Mouse (Mus musculus): ENCODE data around the gene 6330409D20Rik. TPM values are rescaled to one million over a fixed set of nuclear protein-coding genes. Genes with fewer than 3 reads are reported as not detected.

6330409D20Rik gene
- total RNA-seq, 1 experiment from 2014 or later = not detected

DNA sequence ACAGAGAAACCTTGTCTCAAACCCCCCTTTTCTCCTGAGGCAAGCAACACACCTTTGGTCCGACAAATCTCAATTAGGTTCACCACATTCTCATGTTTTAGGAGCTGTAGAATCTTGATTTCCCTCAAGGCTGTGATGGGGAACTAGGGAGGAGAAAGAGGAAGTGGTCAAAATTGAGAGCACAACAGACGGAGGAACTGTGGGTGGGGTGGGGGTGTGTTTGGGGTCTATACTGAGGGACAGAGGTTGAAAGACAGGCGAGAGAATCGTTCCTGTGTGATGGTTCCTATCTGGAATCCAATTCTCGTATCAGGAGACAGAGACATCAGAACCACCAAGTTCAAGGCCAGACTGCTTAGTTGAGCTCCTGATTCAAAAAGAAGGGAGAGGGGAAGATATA is 30.4 kb downstream of the 6330409D20Rik start:
- no peak for ATAC-seq (ENCODE audit: extremely low read depth, insufficient number of reproducible peaks, low FRiP score, poor library complexity, severe bottlenecking)

DNA sequence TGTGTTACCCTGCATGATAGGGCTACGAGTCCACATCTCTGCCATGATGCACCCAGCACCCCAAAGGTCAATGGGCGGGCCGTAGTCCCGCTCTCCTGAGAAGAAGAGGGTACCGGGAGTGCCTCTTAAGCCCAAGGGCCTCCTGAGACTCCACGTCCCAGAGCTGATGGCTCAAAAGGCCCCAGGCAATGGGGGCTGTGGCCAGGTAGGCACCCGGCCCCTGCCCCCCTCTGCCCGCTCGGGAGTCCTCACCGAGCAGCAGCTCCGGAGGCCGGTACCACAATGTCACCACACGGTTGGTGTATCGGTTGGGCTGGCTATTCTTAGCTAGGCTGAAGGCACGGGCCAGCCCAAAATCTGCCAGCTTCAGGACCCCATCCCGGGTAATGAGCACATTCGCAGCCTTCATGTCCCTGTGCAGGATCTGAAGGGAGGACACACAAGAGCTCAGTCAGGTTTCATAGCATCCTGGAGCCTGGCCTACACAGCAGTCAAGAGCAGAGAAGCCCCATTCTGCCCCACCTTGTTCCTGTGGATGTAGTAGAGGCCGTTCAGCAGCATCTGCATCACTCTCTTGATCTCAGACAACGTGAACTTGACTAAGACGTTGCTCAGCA is 31.2 kb downstream of the 6330409D20Rik start:
- no peak for ATAC-seq (ENCODE audit: extremely low read depth, insufficient number of reproducible peaks, low FRiP score, poor library complexity, severe bottlenecking)

DNA sequence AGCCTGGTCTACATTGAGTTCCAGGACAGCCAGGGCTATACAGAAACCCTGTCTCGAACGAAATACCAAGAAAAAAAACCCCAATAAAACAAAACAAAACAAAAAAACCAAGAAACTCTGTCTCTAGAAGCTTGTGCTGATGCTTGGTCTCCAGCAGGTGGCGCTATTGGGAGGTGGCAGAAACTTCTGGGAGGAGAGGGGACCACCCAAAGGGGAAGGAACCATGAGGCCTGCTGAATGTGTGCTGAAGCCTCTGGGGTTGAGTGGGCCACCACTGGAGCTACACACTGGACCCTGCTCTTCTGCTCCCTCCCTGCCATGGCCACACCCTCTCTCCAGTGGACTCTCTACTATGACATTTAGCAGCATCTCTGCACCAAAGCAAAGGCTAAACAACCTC is 32.2 kb downstream of the 6330409D20Rik start:
- ATAC-seq (ENCODE audit: extremely low read depth, insufficient number of reproducible peaks, low FRiP score, poor library complexity, severe bottlenecking) = no peak

DNA sequence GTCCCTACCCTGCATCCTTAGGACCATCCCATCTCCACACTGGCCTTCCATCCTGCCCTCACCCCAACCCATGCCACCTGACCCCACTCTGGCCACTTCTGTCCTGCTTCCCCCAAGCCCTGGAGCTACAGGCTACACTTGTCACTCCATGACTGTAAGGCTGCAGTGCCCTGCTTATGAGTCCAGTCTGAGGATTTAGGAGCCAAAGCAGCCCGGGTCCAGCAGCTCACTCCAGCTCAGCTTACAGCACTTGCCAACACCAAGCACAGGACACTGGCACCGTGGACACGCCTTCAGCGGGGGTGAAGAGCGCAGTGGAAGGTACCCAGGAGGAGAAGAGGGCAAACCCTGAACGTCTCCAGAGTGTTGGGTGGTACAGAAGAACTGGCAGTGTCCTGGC is 33.8 kb downstream of the 6330409D20Rik start:
- ATAC-seq (ENCODE audit: extremely low read depth, insufficient number of reproducible peaks, low FRiP score, poor library complexity, severe bottlenecking) = no peak

DNA sequence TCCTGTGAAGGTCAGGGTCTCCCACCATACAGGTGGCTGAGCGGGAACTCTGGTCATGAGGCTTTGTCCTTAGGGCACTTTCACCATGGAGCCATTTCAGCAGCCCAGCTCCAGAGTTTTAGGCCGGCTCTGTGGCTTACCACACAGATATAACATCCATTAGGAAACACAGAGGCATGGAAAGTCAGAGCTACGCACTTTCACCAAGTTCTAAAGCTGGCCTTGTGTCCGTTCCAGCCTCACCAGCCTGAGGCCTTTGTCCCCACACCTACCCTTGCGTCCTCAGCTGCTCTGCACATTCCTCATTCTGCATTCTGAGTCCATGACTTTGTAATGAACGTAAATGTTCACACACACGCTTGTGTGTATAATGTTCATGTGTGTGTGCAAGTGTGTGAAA is 35.8 kb downstream of the 6330409D20Rik start:
- ATAC-seq (ENCODE audit: extremely low read depth, insufficient number of reproducible peaks, low FRiP score, poor library complexity, severe bottlenecking) = no peak

DNA sequence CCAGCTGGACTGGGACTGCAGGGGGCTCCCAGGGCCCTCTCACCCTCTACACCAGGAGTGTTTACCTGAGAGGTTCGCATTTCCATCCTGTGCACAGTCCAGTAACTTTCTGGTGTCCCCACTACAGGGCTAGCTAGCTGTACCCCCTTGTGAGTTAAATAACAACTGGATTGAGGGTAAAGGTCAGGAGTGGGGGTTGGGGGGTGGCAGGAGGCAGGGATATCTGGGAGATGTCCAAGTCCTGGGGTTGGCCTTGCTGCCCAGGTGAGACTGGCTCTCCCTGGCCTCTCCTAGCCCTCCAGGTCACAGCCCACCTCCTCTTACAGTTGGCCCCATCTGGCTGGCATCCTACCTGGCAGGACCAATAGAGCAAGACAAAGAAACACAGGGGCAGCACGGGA is 36.8 kb downstream of the 6330409D20Rik start, which contains the start of gene Fpgs:
Fpgs (minus strand) TSS at position 125 of the 401 bp plus-strand sequence.
- no peak for ATAC-seq (ENCODE audit: extremely low read depth, insufficient number of reproducible peaks, low FRiP score, poor library complexity, severe bottlenecking)

DNA sequence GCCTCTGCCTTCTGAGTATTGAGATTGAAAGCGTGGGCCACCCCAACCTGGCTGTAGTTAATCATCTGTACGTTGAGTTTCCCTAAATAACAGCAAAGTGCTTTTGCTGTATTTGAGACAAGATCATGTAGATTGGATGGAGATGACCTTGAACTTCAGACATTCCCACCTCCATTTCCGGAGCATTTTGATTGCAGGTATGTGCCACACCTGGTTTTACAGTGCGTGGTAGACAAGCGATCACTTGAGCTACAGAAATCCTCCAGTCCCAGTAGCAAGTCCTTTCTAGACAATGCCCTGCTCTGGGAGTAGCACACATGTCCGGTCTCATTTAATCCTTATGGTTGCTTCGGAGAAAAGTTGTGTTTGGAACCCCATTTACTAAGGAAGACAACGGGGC is 37.8 kb downstream of the 6330409D20Rik start:
- ATAC-seq (ENCODE audit: extremely low read depth, insufficient number of reproducible peaks, low FRiP score, poor library complexity, severe bottlenecking) = no peak

DNA sequence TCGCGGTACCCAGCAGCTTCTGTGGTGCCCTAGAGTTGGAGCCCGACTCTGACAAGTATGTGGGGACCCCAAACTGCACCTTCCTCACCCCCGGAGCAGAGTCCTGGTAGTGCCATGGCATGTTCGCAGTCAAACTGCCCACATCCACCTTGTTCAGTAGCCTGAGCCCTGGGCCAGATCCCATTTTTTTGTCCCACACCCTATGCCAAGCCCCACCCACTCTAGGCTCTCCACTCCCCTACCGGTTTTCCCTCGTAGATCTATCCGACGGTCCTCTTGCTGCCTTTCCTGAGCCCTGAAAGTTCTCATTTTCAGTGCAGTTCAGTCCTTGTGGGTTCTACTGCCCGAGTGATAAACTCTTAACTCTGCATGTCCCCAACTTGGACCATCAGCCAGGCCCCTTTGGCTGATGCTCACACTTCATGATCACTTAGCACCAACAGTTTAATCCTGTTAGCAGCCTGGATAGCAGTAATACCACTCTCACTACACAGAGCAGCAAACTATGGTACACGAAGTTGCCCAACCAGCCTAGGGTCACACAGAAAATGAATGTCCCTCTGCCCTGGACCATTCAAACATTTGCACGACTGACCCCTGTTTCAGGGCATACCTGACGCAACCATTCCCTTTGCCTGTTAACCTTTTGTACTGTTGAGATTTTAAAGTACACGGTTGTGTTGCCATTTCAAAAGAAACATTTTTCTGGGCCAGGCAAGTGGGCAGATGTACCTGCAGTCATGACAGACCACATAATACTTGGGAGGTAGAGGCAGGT is 39.7 kb downstream of the 6330409D20Rik start:
- ATAC-seq (ENCODE audit: extremely low read depth, insufficient number of reproducible peaks, low FRiP score, poor library complexity, severe bottlenecking) = no peak

DNA sequence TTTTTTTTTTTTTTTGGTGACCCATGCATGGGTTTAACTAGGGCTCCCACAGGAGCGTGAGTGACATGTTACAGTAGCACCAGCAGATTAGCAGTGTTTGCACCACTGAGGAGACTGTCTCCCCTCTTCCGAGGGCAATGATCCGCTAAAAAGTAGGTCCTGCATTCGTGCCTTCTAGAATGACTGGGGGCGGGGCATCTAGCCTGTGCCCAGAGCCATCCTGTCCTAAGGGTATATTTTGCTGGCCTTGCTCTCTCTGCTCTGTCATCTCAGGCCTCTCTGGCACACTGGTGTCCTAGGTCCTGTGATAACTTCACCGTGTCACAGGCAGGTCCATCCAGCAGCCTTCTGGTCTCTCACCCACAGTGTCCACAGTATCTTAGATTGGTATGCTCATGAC is 41.1 kb downstream of the 6330409D20Rik start:
- no peak for ATAC-seq (ENCODE audit: extremely low read depth, insufficient number of reproducible peaks, low FRiP score, poor library complexity, severe bottlenecking)

DNA sequence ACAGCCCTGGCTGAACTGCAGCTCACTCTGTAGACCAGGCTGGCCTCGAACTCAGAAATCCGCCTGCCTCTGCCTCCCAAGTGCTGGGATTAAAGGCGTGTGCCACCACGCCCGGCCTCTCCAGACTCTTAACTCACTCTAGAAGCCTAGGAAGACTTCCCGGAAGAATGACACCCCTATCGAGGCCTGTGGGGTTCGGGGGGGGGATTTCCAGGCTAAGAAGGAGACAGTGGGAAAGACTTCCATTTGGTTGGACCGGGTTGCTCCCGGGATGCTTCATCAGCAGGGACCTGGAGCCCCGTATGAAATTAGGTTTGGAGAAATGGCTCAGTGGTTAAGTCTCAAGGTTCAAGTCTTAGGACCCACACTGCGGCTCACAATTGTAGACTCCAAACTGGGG is 46.1 kb downstream of the 6330409D20Rik start:
- no peak for ATAC-seq (ENCODE audit: extremely low read depth, insufficient number of reproducible peaks, low FRiP score, poor library complexity, severe bottlenecking)

DNA sequence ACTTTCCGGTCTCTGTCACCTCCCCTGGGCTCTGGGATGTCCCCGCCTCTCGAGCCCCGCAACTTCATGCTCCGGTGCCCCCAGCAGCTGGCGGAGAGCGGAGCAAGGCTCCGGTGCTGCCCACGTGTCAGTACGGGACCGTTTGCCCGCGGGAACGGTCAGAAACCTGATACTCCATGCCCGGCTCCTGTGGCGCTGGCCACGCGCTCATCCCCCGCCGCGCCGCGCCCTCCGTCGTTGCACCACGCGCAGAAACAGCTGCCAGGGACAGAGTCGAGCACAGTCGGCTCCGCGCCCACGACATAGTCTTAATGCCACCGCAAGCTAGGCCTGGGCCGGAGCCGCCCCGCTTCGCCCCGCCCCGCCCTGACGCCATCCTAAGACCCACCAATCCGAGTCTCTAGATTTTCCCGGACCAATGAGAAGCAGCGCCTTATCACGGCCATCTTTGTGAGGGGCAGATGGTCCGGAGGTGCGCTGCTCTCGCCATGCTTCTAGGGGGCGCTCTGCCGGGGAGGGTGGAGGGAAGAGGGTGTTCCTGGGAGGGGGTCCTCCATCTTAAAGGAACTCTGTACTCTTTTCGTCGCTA is 46.9 kb downstream of the 6330409D20Rik start:
- peak; percentile 93 for ATAC-seq (ENCODE audit: extremely low read depth, insufficient number of reproducible peaks, low FRiP score, poor library complexity, severe bottlenecking)

DNA sequence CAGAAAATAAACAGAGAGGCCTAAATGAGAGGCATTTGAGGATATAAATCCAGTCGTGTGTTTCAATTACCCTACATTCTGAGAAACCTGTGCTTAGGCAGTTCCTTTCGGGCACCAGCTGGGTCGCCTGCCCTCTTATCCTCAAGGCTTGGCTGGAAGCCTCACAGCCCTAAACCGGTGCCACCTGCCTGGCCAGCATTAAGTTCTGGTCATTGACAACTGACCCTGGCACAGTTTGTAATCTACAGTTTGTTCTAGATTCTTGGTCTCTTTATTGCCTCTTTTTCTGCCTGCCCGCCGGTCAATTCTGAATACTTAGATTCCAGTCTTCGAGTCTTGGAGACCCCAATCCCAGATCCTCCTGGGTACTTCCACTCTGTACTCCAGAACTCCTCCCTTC is 47.5 kb downstream of the 6330409D20Rik start:
- no peak for ATAC-seq (ENCODE audit: extremely low read depth, insufficient number of reproducible peaks, low FRiP score, poor library complexity, severe bottlenecking)

DNA sequence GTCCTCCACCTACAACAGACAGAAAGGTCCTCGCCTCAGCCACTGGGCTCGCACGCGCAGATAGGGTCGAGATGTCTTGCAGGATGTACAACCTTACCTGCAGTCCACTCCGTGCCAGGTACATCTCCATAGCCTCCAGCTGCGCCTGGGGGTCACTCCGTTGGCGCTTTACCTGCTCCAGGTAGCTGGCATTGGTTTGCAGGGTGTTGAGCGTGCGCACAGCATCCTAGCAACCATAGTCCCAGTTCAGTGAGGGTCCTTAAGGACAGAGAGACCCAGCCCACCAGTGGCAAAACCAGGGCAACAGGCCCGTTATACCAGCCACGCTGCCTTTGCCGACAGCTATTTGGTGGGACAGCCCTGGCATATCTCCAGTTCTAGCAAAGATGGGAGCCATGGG is 48.3 kb downstream of the 6330409D20Rik start:
- no peak for ATAC-seq (ENCODE audit: extremely low read depth, insufficient number of reproducible peaks, low FRiP score, poor library complexity, severe bottlenecking)

DNA sequence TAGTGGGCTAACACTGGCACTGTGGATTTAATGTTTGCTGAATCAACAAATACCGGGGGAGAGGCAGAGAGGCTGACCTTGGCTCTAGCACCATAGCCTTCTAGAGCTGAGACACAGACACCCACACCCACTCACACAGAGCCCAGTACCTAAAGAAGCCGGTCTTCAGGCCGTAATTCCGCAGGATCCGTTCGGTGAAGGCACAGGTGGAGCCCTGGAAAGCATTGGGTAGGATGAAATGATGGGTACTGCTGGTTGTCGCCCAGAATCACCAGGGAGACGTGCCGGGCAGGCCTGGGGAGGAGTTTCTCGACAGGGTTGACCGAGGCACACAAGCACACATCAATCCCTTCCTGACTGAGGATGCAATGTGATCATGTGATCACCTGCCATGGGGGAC is 49.8 kb downstream of the 6330409D20Rik start:
- ATAC-seq (ENCODE audit: extremely low read depth, insufficient number of reproducible peaks, low FRiP score, poor library complexity, severe bottlenecking) = no peak

DNA sequence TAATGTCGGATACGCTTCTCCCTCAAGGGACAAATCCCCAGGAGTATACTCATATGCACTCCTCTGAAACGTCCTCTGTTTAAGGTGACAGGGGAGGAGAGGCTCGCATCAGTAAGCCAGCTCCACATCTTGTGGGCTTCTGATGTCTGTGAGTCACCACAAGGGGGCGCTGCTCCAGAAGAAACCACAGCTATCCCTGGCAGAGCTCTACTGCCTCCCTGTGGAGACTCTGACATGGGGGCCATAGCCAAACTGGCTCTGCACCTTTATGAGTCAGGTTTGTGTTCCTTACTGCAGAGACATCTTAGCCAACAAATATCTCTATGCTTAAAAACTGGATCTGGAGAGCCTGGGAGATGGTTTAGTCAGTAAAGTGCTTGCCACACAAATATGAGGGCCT is 51.4 kb downstream of the 6330409D20Rik start:
- peak; percentile 70 for ATAC-seq (ENCODE audit: extremely low read depth, insufficient number of reproducible peaks, low FRiP score, poor library complexity, severe bottlenecking)

DNA sequence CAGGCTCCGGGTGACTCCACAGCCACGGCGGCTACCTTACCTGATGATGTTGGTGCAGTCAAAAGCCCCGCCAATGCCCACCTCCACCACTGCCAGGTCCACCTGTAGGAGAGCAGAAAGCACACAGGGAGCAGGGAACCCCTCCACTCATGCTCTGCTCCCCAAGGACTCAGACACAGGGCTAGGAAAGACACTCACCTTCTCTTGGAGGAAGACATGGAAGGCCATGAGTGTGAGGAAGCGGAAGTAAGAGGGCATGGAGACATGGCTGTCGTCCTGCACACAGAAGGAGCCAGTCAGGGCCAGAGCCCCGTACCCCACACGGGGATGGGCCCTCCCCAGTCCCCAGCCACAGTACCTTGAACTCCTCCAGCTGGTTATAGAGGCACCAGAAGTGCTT is 53.3 kb downstream of the 6330409D20Rik start:
- ATAC-seq (ENCODE audit: extremely low read depth, insufficient number of reproducible peaks, low FRiP score, poor library complexity, severe bottlenecking) = no peak

DNA sequence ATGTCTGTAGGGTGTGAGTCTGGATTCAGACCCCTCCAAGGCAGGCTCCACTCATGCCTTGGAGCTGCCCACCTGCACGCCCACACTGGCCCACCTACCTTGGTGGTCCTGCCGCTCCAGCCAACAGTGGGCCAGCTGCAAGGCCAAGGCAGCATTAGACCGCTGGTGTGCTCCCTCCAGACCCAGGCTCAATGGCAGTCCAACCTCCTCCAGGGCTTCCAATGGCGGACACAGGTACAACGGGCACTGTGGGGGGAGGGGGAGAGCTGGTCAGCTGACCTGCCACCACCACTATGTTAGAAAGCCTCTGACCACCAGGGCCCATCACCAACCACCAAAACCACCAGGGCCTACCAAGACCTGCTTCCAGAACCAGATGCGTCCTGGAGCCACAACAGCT is 54.2 kb downstream of the 6330409D20Rik start:
- ATAC-seq (ENCODE audit: extremely low read depth, insufficient number of reproducible peaks, low FRiP score, poor library complexity, severe bottlenecking) = no peak

DNA sequence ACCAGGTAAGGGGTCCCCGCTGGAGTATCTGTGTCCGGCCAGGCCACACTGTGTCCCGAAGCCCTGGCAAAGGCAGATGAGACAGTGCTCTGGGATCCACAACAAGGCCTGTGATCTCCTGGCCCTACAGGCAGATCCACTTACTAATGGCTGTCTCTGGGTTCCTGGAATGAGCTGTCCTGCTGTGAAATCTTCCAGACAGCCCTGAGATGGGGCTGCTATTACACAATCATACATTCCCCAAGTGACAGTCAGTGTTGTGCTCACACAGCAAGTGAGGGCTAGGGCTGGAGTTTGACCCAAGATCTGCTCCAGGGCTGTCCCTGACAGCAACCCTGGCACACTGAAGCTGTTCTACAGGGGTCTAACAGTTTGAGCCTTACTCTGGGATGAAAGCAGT is 55.0 kb downstream of the 6330409D20Rik start:
- no peak for ATAC-seq (ENCODE audit: extremely low read depth, insufficient number of reproducible peaks, low FRiP score, poor library complexity, severe bottlenecking)

DNA sequence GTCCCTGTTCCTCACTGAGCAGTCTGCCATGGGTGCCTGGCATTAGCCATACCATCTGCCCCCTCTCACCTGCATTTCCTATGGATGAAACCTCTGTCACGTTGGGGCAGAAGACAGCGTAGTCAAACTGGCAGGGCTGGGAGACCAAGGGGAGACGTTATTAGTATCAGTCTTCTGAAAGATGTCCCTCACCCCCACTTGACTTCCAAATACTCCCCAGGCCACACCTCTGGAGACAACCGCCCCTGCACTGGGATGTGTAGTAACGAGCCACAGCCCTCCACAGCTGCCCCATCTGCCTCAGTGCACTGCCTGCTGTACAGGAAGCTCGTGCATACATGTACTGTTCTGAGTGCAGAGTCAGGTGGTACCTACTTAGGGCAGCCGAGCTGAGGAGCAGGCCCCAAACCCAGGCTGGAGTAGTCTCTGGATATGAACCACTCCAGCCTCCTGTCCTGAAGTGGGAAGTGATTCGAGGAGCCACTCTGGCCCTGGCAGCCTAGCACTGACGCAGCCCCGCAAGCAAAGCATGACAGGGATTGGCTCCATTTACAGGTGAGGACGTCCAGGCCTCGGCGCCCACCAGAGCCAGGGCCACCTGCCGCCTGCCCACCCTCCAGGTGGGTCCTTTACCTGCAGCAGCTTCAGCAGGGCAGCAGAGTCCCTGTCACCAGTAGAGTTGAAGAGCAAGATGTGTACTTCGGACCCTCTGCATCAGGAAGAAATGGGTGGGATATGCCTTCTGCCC is 56.0 kb downstream of the 6330409D20Rik start:
- ATAC-seq (ENCODE audit: extremely low read depth, insufficient number of reproducible peaks, low FRiP score, poor library complexity, severe bottlenecking) = no peak

DNA sequence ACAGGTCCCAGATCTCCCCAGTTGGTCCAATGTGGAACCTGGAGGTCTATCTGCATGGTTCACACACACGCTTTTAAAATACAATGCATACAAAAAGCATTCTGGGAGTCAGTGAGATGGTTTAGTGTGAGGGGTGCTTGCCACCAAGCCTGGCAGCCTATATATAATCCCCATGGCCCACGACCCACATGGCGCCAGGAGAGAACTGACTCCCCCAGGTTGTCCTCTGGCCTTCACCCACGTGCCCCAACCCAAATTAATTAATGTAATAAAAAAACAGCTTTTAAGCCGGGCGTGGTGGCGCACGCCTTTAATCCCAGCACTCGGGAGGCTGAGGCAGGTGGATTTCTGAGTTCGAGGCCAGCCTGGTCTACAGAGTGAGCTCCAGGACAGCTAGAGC is 57.1 kb downstream of the 6330409D20Rik start:
- no peak for ATAC-seq (ENCODE audit: extremely low read depth, insufficient number of reproducible peaks, low FRiP score, poor library complexity, severe bottlenecking)

Measured in neutrophil, adult 5-6 weeks (primary cell).